Mouse (Mus musculus) heart, embryonic 13.5 days (tissue): ENCODE data around the gene Olfr382. TPM values are rescaled to one million over a fixed set of nuclear protein-coding genes. Genes with fewer than 3 reads are reported as not detected.
"Not testable (repeated sequence)": the region's sequence is repeated elsewhere in the genome, so short reads cannot be mapped to it uniquely, and the experiment has no call there.

Experiments
- ATAC-seq: fragments of 200-750 bp; cut with Nextera tagmentation; 2 replicates; pipeline ENCODE4 v1.8.0; 2017; ENCODE audit warnings: moderate TSS enrichment; ENCODE audit not compliant: insufficient number of reproducible peaks, low FRiP score, low TSS enrichment; ENCODE audit errors: extremely low read depth
- H3K27ac ChIP-seq: fragments of 300-500 bp; sonication (generic); replicated peaks from 2 replicates; pipeline ENCODE4 v1.5.1; 2015; ENCODE audit warnings: moderate library complexity, mild to moderate bottlenecking, inconsistent platforms
- H3K27me3 ChIP-seq: fragments of 300-500 bp; sonication (generic); replicated peaks from 2 replicates; pipeline ENCODE4 v1.6.1; 2015; ENCODE audit warnings: mild to moderate bottlenecking, inconsistent platforms
- H3K36me3 ChIP-seq: fragments of 300-500 bp; sonication (generic); 2 replicates; pipeline ENCODE4 v1.6.1; 2015; ENCODE audit warnings: mild to moderate bottlenecking, inconsistent platforms
- H3K4me1 ChIP-seq: fragments of 300-500 bp; sonication (generic); 2 replicates; pipeline ENCODE4 v1.6.1; 2015; ENCODE audit warnings: inconsistent platforms
- H3K4me2 ChIP-seq: fragments of 300-500 bp; sonication (generic); 2 replicates; pipeline ENCODE4 v1.6.1; 2015; ENCODE audit warnings: inconsistent platforms, mild to moderate bottlenecking, moderate library complexity
- H3K4me3 ChIP-seq: fragments of 300-500 bp; sonication (generic); 2 replicates; pipeline ENCODE4 v1.5.1; 2015; ENCODE audit warnings: moderate library complexity, mild to moderate bottlenecking, inconsistent platforms
- H3K9ac ChIP-seq: fragments of 300-500 bp; sonication (generic); 2 replicates; pipeline ENCODE4 v1.6.1; 2015; ENCODE audit warnings: inconsistent platforms, mild to moderate bottlenecking, moderate library complexity
- H3K9me3 ChIP-seq: fragments of 300-500 bp; sonication (generic); 2 replicates; pipeline ENCODE4 v1.6.1; 2016; ENCODE audit warnings: inconsistent platforms
- whole genome bisulfite sequencing: fragments of 180-500 bp; shearing (Covaris S2); methylation state at CpG from one replicate; pipeline ENCODE4 v1.1.7; 2015; ENCODE audit warnings: mixed read lengths; 5-methylcytosine and 5-hydroxymethylcytosine counted together
- polyA plus RNA-seq: library from polyadenylated mRNA; unstranded; fragments of >200 nt; fragmentation: Nextera tagmentation; extraction: Ambion mirVana; gene quantifications from 2 replicates; pipeline ENCODE4 v1.2.1, GENCODE M21; 2015

The Olfr382 gene
- not detected in 2 replicates for polyA plus RNA-seq

DNA sequence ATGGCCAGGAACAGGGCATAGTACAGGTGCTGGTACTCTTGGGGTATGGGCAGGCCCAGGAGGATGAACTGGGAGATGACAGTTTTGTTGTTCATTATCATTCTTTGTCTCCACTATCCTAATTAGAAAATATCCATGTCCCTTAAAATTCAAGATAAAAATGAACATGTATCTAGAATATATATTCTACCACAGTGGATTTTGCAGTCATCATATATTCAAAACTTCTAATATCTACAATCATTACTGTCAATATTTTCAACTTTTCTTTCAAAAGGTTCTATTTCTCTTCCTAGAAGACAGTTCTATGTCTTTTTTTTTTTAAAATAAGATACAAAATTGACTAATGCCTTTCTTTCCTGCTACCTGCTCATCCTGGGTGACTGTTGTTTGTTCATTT, at the start of gene Olfr382:
Gene Olfr382 (minus strand): TSS at position 101 of the 400 bp plus-strand sequence.
- Histone ChIP-seq H3K27ac (no peak within 1 kb of the TSS), H3K4me2 (no peak within 1 kb of the TSS), H3K9me3 (peaks cover 32% of the 10 kb centered on the region), H3K36me3 (no peaks in the 10 kb centered on the region), H3K9ac (no peak within 1 kb of the TSS), H3K4me1 (no peaks in the 10 kb centered on the region), H3K4me3 (no peak within 1 kb of the TSS), H3K27me3 (no peaks in the 10 kb centered on the region)
- no peak for ATAC-seq

DNA sequence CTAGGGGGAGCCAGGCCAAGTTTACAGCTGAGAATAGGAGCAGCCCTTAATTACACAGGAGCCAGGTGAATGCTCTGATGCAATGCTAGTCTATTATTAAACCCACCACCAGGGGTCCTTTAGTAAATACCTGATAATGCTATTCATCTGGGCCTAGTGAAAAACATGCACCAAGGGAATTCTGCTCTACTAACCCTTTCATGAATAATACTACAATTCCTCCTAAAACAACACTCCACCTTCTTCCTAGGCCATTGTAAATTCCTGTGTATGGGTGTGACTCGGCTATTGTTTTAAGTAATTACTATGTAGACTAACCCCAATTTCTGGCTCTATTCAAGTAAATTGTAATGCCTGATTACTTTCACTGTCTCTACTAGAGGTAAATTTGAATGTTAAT, 12.0 kb upstream of the Olfr382 start:
- not testable (repeated sequence) for H3K36me3 ChIP-seq, H3K9ac ChIP-seq, H3K4me1 ChIP-seq, ATAC-seq, H3K27me3 ChIP-seq, H3K4me2 ChIP-seq, H3K27ac ChIP-seq, H3K4me3 ChIP-seq
- WGBS, result 71% methylated on average over 1 of the region's 1 CpGs
- peaks cover 32% of the 10 kb centered on the region for H3K9me3 ChIP-seq

DNA sequence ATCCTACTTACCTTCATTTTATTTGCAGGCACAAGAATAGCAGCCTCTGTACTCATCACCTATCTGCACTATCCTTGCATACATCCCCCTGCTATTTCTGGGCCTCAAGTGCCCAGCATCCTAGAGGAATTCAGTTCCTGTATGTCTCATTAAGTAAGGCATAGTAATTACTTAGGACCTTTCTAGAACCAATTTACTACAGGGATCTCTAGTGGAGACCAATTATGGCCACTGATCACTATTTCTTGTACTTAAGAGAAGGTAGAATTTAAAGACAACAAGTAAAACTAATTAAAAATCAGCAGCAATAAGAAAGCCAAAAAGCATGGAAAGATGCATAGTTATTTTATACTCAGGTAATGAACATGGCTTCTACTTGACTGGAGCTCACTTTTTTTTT, 25.5 kb downstream of the Olfr382 start, which contains the start of gene Olfr381:
Gene Olfr381 (minus strand): TSS at position 101 of the 400 bp plus-strand sequence.
- H3K9me3 ChIP-seq, result no peaks in the 10 kb centered on the region
- no peak within 1 kb of the TSS for H3K4me3 ChIP-seq
- ATAC-seq, result no peak
- no peaks in the 10 kb centered on the region for H3K36me3 ChIP-seq
- H3K9ac ChIP-seq, result no peak within 1 kb of the TSS
- no peaks in the 10 kb centered on the region for H3K4me1 ChIP-seq
- H3K4me2 ChIP-seq, result no peak within 1 kb of the TSS
- no peaks in the 10 kb centered on the region for H3K27me3 ChIP-seq
- no peak within 1 kb of the TSS for H3K27ac ChIP-seq

Other genes with a start within 250 kb of the Olfr382 start
- gene Trpv3, start 249.8 kb downstream of the Olfr382 start, polyA plus RNA-seq, result 0.05 TPM in 1 of 2 replicates, not detected in the other
- gene Aspa, start 187.6 kb downstream of the Olfr382 start, polyA plus RNA-seq, result 0.09 TPM in 1 of 2 replicates, not detected in the other
- gene Gm49340, start 187.5 kb downstream of the Olfr382 start, polyA plus RNA-seq, result not detected in 2 replicates
- not detected in 2 replicates for gene Spata22, start 187.5 kb downstream of the Olfr382 start, polyA plus RNA-seq
- not detected in 2 replicates for gene Olfr20, start 166.4 kb downstream of the Olfr382 start, polyA plus RNA-seq
- gene Olfr376, start 146.0 kb downstream of the Olfr382 start, polyA plus RNA-seq, result not detected in 2 replicates
- gene Olfr1, start 117.6 kb downstream of the Olfr382 start, polyA plus RNA-seq, result not detected in 2 replicates
- gene Olfr378, start 88.7 kb downstream of the Olfr382 start, polyA plus RNA-seq, result not detected in 2 replicates
- not detected in 2 replicates for gene Olfr380, start 59.7 kb downstream of the Olfr382 start, polyA plus RNA-seq
- gene Olfr381, start 25.6 kb downstream of the Olfr382 start, polyA plus RNA-seq, result not detected in 2 replicates
- not detected in 2 replicates for gene Olfr385, start 75.8 kb upstream of the Olfr382 start, polyA plus RNA-seq
- gene Olfr384, start 81.4 kb upstream of the Olfr382 start, polyA plus RNA-seq, result not detected in 2 replicates
- gene Zfp735, start 171.6 kb upstream of the Olfr382 start, polyA plus RNA-seq, result not detected in 2 replicates